Mouse (Mus musculus) forebrain, embryonic 10.5 days (tissue): ENCODE results near the gene Farsa. TPM values are rescaled to one million over a fixed set of nuclear protein-coding genes. Genes with fewer than 3 reads are reported as not detected.
"Not testable (repeated sequence)": the region's sequence is repeated elsewhere in the genome, so short reads cannot be mapped to it uniquely, and the experiment has no call there.

ENCODE experiments used
- DNase-seq: peaks from one replicate; pipeline ENCODE4 v3.0.0-alpha.2; 2017; ENCODE audit warnings: low spot score; ENCODE audit errors: extremely low spot score
- H3K27ac ChIP-seq: fragments of 300-500 bp; sonication (generic); 2 replicates; pipeline ENCODE4 v1.5.1; 2016; ENCODE audit warnings: mild to moderate bottlenecking
- H3K27me3 ChIP-seq: fragments of 300-500 bp; sonication (generic); 2 replicates; pipeline ENCODE4 v1.6.1; 2016; ENCODE audit warnings: mild to moderate bottlenecking; ENCODE audit not compliant: poor library complexity, severe bottlenecking
- H3K36me3 ChIP-seq: fragments of 300-500 bp; sonication (generic); replicated peaks from 2 replicates; pipeline ENCODE4 v1.6.1; 2016; ENCODE audit warnings: mild to moderate bottlenecking, moderate library complexity
- H3K4me1 ChIP-seq: fragments of 300-500 bp; sonication (generic); 2 replicates; pipeline ENCODE4 v1.6.1; 2016
- H3K4me3 ChIP-seq: fragments of 300-500 bp; sonication (generic); 2 replicates; pipeline ENCODE4 v1.5.1; 2016; ENCODE audit warnings: mild to moderate bottlenecking, moderate library complexity
- H3K9me3 ChIP-seq: fragments of 300-500 bp; sonication (generic); 2 replicates; pipeline ENCODE4 v1.6.1; 2016; ENCODE audit warnings: mild to moderate bottlenecking, moderate library complexity
- WGBS: fragments of 180-500 bp; shearing (Covaris S2); methylation state at CpG from one replicate; pipeline ENCODE4 v1.1.7; 2016; 5-methylcytosine and 5-hydroxymethylcytosine counted together
- polyA plus RNA-seq: library from polyadenylated mRNA; unstranded; fragments of >200 nt; fragmentation: Nextera tagmentation; extraction: Ambion mirVana; gene quantifications from 2 replicates; pipeline ENCODE4 v1.2.1, GENCODE M21; 2016

The Farsa gene
- polyA plus RNA-seq, 1 experiment from 2014 or later = 143 TPM

GRCm38 (mm10) chr8:84901071-84901470 lies 44.3 kb downstream of the Farsa start:
- no peak for DNase-seq
- peak overlapping the region; percentile 58 for H3K27ac ChIP-seq
- peaks cover 52% of the 10 kb centered on the region for H3K27me3 ChIP-seq
- 74% methylated on average over 4 of the region's 4 CpGs for WGBS
- peaks cover 21% of the 10 kb centered on the region for H3K4me1 ChIP-seq
- H3K9me3 ChIP-seq = no peaks in the 10 kb centered on the region
- H3K36me3 ChIP-seq = no peaks in the 10 kb centered on the region
- H3K4me3 ChIP-seq = peak overlapping the region; percentile 2; the same call in 1 of the 2 replicates

- DNase-seq = no peak
- H3K4me1 ChIP-seq = peaks cover 21% of the 10 kb centered on the region
- WGBS = 76% methylated on average over 3 of the region's 3 CpGs
- no peaks in the 10 kb centered on the region for H3K36me3 ChIP-seq
- H3K4me3 ChIP-seq = peak within 1 kb of the TSS; percentile 69
- peaks cover 52% of the 10 kb centered on the region for H3K27me3 ChIP-seq
- no peaks in the 10 kb centered on the region for H3K9me3 ChIP-seq
- peak within 1 kb of the TSS; percentile 90 for H3K27ac ChIP-seq
Measured at GRCm38 (mm10) chr8:84901752-84902151, 45.0 kb downstream of the Farsa start, which contains the start of gene Klf1. Gene Klf1, plus strand, starts transcription at chr8:84901928.

DNA sequence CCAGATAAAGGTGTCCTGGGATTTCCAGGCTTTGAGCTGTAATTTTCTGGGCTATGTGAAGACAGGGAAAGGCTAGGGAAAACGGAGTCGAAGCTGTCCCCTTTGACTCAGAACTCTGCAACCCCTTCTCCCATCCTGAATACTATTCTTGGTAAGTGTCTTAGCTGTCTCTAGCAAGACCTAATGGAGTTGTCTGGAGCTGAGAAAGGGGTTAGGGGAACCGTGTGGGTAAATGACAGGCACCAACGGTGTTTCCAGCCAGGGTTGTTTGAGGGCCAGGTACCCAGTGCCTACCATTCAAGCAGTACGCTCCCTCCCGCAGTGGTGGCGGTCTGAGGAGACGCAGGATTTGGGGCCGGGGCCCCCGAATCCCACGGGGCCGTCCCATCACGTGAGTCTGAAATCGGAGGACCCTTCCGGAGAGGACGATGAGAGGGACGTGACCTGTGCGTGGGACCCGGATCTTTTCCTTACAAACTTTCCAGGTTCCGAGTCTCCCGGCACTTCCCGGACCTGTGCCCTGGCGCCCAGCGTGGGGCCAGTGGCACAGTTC lies 45.7 kb downstream of the Farsa start:
- H3K9me3 ChIP-seq = no peaks in the 10 kb centered on the region
- H3K4me1 ChIP-seq = peaks cover 21% of the 10 kb centered on the region
- 3% methylated on average over 24 of the region's 24 CpGs for WGBS
- peak overlapping the region; percentile 90 for H3K27ac ChIP-seq
- H3K4me3 ChIP-seq = peak overlapping the region; percentile 69
- peaks cover 52% of the 10 kb centered on the region for H3K27me3 ChIP-seq
- H3K36me3 ChIP-seq = no peaks in the 10 kb centered on the region
- peak; percentile 42 for DNase-seq

- under 1% methylated on average over 68 of the region's 68 CpGs for WGBS
- DNase-seq = peak; percentile 90
- no peaks in the 10 kb centered on the region for H3K36me3 ChIP-seq
- H3K4me1 ChIP-seq = peaks cover 22% of the 10 kb centered on the region
- peak overlapping the region; percentile 69 for H3K4me3 ChIP-seq
- no peaks in the 10 kb centered on the region for H3K9me3 ChIP-seq
- peak overlapping the region; percentile 90 for H3K27ac ChIP-seq
- H3K27me3 ChIP-seq = peaks cover 52% of the 10 kb centered on the region
Measured at GRCm38 (mm10) chr8:84902920-84903661, 46.3 kb downstream of the Farsa start.

DNA sequence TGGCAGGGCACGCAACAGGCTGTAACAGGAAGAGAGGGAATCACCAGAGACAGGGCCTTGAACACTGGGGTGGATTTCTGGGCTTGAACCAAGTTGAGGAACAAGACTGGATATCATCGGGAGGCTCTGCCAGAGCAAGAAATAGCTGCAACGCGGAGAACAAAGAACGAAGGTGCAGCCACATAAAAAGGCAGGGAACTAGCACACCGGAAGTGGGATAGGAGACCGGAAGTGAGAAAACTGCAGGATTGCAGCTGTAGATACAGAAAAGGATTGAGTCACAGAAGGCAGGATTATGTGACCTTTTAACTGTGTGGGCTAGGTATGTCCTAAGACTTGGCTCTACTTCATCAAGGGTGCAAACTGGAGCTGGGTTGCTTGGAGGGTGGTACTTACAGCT lies 47.6 kb downstream of the Farsa start:
- no peaks in the 10 kb centered on the region for H3K9me3 ChIP-seq
- H3K4me1 ChIP-seq = peaks cover 32% of the 10 kb centered on the region
- WGBS = 91% methylated on average over 7 of the region's 7 CpGs
- H3K27me3 ChIP-seq = peaks cover 61% of the 10 kb centered on the region
- H3K36me3 ChIP-seq = no peaks in the 10 kb centered on the region
- no peak for DNase-seq
- no peak overlapping the region for H3K27ac ChIP-seq
- no peak overlapping the region for H3K4me3 ChIP-seq

DNA sequence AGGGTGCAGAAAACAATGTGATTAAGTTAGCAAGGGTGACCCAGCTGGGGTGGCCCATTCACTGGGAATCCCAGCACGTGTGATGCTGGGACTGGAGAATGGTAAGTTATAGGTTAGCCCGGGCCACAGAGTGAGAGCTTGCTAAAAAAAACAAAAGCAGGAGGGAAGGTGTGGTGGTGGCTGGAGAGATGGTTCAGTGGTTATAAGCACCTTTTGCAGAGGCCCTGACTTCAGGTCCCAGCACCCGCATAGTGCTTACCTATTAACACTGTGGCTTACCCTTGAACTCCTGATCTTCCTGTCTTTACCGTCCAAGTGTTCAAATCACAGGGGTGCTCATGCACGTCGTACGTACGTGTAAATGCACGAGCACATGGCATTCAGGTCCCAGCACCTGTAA lies 50.2 kb downstream of the Farsa start:
- no peaks in the 10 kb centered on the region for H3K9me3 ChIP-seq

DNA sequence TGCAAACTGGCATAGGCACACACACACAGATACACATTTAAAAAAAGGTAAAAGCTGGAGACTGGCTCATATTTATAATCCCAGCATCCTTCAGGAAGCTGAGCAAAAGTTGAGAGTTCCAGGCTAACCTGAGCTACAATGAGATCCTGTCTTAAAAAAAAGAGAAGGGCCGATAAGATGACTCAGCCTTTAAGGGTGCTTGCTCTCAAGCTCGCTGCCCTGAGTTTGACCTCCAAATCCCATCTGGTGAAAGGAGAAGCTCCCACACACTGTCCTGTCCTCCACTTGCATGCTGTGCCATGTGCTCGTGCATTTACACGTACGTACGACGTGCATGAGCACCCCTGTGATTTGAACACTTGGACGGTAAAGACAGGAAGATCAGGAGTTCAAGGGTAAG lies 50.7 kb downstream of the Farsa start:
- 81% methylated on average over 8 of the region's 8 CpGs for WGBS
- no peak overlapping the region for H3K27ac ChIP-seq
- peaks cover 34% of the 10 kb centered on the region for H3K4me1 ChIP-seq
- H3K27me3 ChIP-seq = peaks cover 64% of the 10 kb centered on the region
- no peak for DNase-seq
- no peaks in the 10 kb centered on the region for H3K9me3 ChIP-seq
- no peak overlapping the region for H3K4me3 ChIP-seq
- H3K36me3 ChIP-seq = peaks cover 5% of the 10 kb centered on the region

More for the DNA sequence above, 50.2 kb downstream of the Farsa start:
- 95% methylated on average over 9 of the region's 9 CpGs for WGBS
- Histone ChIP-seq H3K36me3 (peaks cover 5% of the 10 kb centered on the region), H3K4me1 (peaks cover 35% of the 10 kb centered on the region), H3K27ac (no peak overlapping the region), H3K4me3 (no peak overlapping the region), H3K27me3 (peaks cover 64% of the 10 kb centered on the region)
- DNase-seq = no peak

DNA sequence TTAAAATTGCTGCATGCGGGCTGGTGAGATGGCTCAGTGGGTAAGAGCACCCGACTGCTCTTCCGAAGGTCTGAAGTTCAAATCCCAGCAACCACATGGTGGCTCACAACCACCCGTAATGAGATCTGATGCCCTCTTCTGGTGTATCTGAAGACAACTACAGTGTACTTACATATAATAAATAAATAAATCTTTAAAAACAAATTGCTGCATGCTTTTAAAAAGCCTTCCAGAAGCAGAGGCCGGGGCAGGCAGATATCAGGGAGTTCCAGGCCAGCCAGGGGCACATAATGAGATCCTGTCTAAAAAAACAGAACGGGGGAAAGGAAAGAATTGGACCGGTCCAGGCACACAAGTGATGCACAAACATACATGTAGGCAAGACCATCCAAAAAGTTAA lies 51.2 kb downstream of the Farsa start:
- Histone ChIP-seq H3K4me3 (peak overlapping the region; percentile 59), H3K27me3 (peaks cover 65% of the 10 kb centered on the region), H3K27ac (peak overlapping the region; percentile 82; the same call in 1 of the 2 replicates), H3K4me1 (peaks cover 34% of the 10 kb centered on the region)
- H3K9me3 ChIP-seq, DNase-seq, H3K36me3 ChIP-seq: not testable (repeated sequence)
- WGBS = 28% methylated on average over 7 of the region's 7 CpGs

- Histone ChIP-seq H3K27me3 (peaks cover 69% of the 10 kb centered on the region), H3K27ac (peak within 1 kb of the TSS; percentile 82), H3K9me3 (no peaks in the 10 kb centered on the region), H3K36me3 (peaks cover 5% of the 10 kb centered on the region), H3K4me1 (peaks cover 34% of the 10 kb centered on the region), H3K4me3 (peak within 1 kb of the TSS; percentile 59)
- WGBS = 2% methylated on average over 45 of the region's 45 CpGs
- DNase-seq = peak; percentile 95
Measured at GRCm38 (mm10) chr8:84908421-84909161, 51.8 kb downstream of the Farsa start, which contains the start of gene Dnase2a. Gene Dnase2a, plus strand, starts transcription at chr8:84908560.

- Histone ChIP-seq H3K9me3 (peaks cover 4% of the 10 kb centered on the region; the same call in 1 of the 2 replicates), H3K4me3 (peak overlapping the region; percentile 59), H3K4me1 (peaks cover 35% of the 10 kb centered on the region), H3K27me3 (peaks cover 71% of the 10 kb centered on the region), H3K36me3 (peaks cover 5% of the 10 kb centered on the region), H3K27ac (peak overlapping the region; percentile 82)
- 51% methylated on average over 20 of the region's 20 CpGs for WGBS
- DNase-seq = no peak
Measured at GRCm38 (mm10) chr8:84909162-84909767, 52.5 kb downstream of the Farsa start.

GRCm38 (mm10) chr8:84909949-84910348 lies 53.2 kb downstream of the Farsa start:
- 90% methylated on average over 5 of the region's 5 CpGs for WGBS
- no peak for DNase-seq
- Histone ChIP-seq H3K9me3 (peaks cover 4% of the 10 kb centered on the region; the same call in 1 of the 2 replicates), H3K4me3 (no peak overlapping the region), H3K27ac (no peak overlapping the region), H3K27me3 (peaks cover 71% of the 10 kb centered on the region), H3K36me3 (peaks cover 5% of the 10 kb centered on the region), H3K4me1 (peaks cover 35% of the 10 kb centered on the region)

- peaks cover 71% of the 10 kb centered on the region for H3K27me3 ChIP-seq
- peaks cover 4% of the 10 kb centered on the region; the same call in 1 of the 2 replicates for H3K9me3 ChIP-seq
- WGBS = 89% methylated on average over 6 of the region's 6 CpGs
- no peak overlapping the region for H3K27ac ChIP-seq
- no peak for DNase-seq
- H3K36me3 ChIP-seq = peaks cover 5% of the 10 kb centered on the region
- no peak overlapping the region for H3K4me3 ChIP-seq
- H3K4me1 ChIP-seq = peaks cover 35% of the 10 kb centered on the region
Measured at GRCm38 (mm10) chr8:84910551-84910950, 53.8 kb downstream of the Farsa start.
